Mouse (Mus musculus) Muller cell, postnatal 12 days (primary cell): Measurements from ENCODE around the gene Cyp2w1.
A peak's percentile ranks its signal among the peaks of the same experiment; 100 is the strongest.

Experiments
- DNase-seq: peaks from one replicate; pipeline ENCODE4 v3.0.0-alpha.2; 2015; ENCODE audit errors: inconsistent ontology term

Cyp2w1 gene

GRCm38 (mm10) chr5:139352317-139352716 is at the start of gene Cyp2w1:
TSS of gene Cyp2w1 (plus strand) at chr5:139352617.
- DNase-seq, result no peak

GRCm38 (mm10) chr5:139303646-139304061 is 48.8 kb upstream of the Cyp2w1 start:
- no peak for DNase-seq

GRCm38 (mm10) chr5:139309946-139310345 is 42.5 kb upstream of the Cyp2w1 start:
- DNase-seq, result no peak

- DNase-seq, result no peak
These were observed 41.9 kb upstream of the Cyp2w1 start for GRCm38 (mm10) chr5:139310477-139310876.

GRCm38 (mm10) chr5:139311822-139312221 is 40.6 kb upstream of the Cyp2w1 start:
- DNase-seq, result no peak

GRCm38 (mm10) chr5:139313536-139313935 is 38.9 kb upstream of the Cyp2w1 start:
- DNase-seq, result no peak

GRCm38 (mm10) chr5:139314941-139315642 is 37.3 kb upstream of the Cyp2w1 start:
- no peak for DNase-seq

GRCm38 (mm10) chr5:139316982-139317675 is 35.3 kb upstream of the Cyp2w1 start:
- no peak for DNase-seq

GRCm38 (mm10) chr5:139317751-139318504 is 34.5 kb upstream of the Cyp2w1 start:
- DNase-seq, result no peak

- DNase-seq, result no peak
These were observed 32.0 kb upstream of the Cyp2w1 start for GRCm38 (mm10) chr5:139320424-139320823.

- no peak for DNase-seq
These were observed 31.1 kb upstream of the Cyp2w1 start for GRCm38 (mm10) chr5:139321331-139321730.

GRCm38 (mm10) chr5:139323260-139323924 is 29.0 kb upstream of the Cyp2w1 start:
- DNase-seq, result no peak

- DNase-seq, result peak; percentile 26
These were observed 28.3 kb upstream of the Cyp2w1 start for GRCm38 (mm10) chr5:139324045-139324491.

- no peak for DNase-seq
These were observed 27.6 kb upstream of the Cyp2w1 start for GRCm38 (mm10) chr5:139324691-139325394.

- DNase-seq, result peak; percentile 65
These were observed 26.9 kb upstream of the Cyp2w1 start, which contains the start of gene Adap1 for GRCm38 (mm10) chr5:139325395-139325966. TSS of gene Adap1 (minus strand) at chr5:139325622.

- DNase-seq, result no peak
These were observed 26.2 kb upstream of the Cyp2w1 start for GRCm38 (mm10) chr5:139326111-139326696.

GRCm38 (mm10) chr5:139326986-139327633 is 25.3 kb upstream of the Cyp2w1 start:
- DNase-seq, result no peak

- DNase-seq, result no peak
These were observed 24.8 kb upstream of the Cyp2w1 start for GRCm38 (mm10) chr5:139327634-139328020.

- no peak for DNase-seq
These were observed 21.7 kb upstream of the Cyp2w1 start for GRCm38 (mm10) chr5:139330766-139331165.

GRCm38 (mm10) chr5:139331742-139332141 is 20.7 kb upstream of the Cyp2w1 start:
- DNase-seq, result peak; percentile 43
